Mouse (Mus musculus) myocyte (in vitro differentiated cells): Measurements from ENCODE around the gene Cnot2. TPM values are rescaled to one million over a fixed set of nuclear protein-coding genes. Genes with fewer than 3 reads are reported as not detected.

Experiments
- H3K27me3 ChIP-seq: one replicate; pipeline ENCODE4 v1.6.1; 2011; ENCODE audit not compliant: control insufficient read depth, insufficient read depth, insufficient read length
- H3K36me3 ChIP-seq: one replicate; pipeline ENCODE4 v1.6.1; 2011; ENCODE audit not compliant: control insufficient read depth, insufficient read depth
- H3K4me2 ChIP-seq: one replicate; pipeline ENCODE4 v1.6.1; 2011; ENCODE audit warnings: low read depth, control low read depth
- H3K4me3 ChIP-seq: one replicate; pipeline ENCODE4 v1.5.1; 2011; ENCODE audit warnings: mild to moderate bottlenecking, control low read depth, moderate library complexity
- H3K79me2 ChIP-seq: one replicate; pipeline ENCODE4 v1.6.1; 2011; ENCODE audit not compliant: control insufficient read depth, insufficient read depth
- H3ac ChIP-seq: one replicate; pipeline ENCODE4 v1.6.1; 2011; ENCODE audit not compliant: control insufficient read depth, insufficient read length
- CEBPB ChIP-seq: IDR thresholded peaks from 2 replicates; pipeline ENCODE4 v1.6.1; 2011; ENCODE audit warnings: mild to moderate bottlenecking, moderate library complexity; ENCODE audit not compliant: poor library complexity, insufficient read depth, severe bottlenecking
- E2F4 ChIP-seq: IDR thresholded peaks from one replicate; pipeline ENCODE4 v1.6.1; 2011; ENCODE audit warnings: mild to moderate bottlenecking, control low read depth, moderate library complexity; ENCODE audit not compliant: insufficient read depth
- MAX ChIP-seq: IDR thresholded peaks from one replicate; pipeline ENCODE4 v1.6.1; 2011; ENCODE audit warnings: low read depth, mild to moderate bottlenecking, control low read depth
- MYOD1 ChIP-seq, 3 experiments: IDR thresholded peaks; one replicate each; pipeline ENCODE4 v1.6.1; 2011; ENCODE audit warnings: control low read depth in 2 of 3, low read depth in 2 of 3, mild to moderate bottlenecking in 2 of 3, moderate library complexity in 1 of 3; ENCODE audit not compliant: insufficient read length in 2 of 3, control insufficient read depth in 1 of 3
- MYOG ChIP-seq, 3 experiments: IDR thresholded peaks; one replicate each; pipeline ENCODE4 v1.6.1; 2011; ENCODE audit warnings: control low read depth in 2 of 3, low read depth in 2 of 3, mild to moderate bottlenecking in 2 of 3; ENCODE audit not compliant: insufficient read length in 2 of 3, control insufficient read depth in 1 of 3, insufficient read depth in 1 of 3
- POLR2A ChIP-seq: IDR thresholded peaks from one replicate; pipeline ENCODE4 v1.6.1; 2011; ENCODE audit warnings: low read depth, mild to moderate bottlenecking, control low read depth, moderate library complexity; ENCODE audit not compliant: insufficient read length
- POLR2AphosphoS2 ChIP-seq: IDR thresholded peaks from one replicate; pipeline ENCODE4 v1.6.1; 2011; ENCODE audit warnings: low read depth, control low read depth; ENCODE audit not compliant: insufficient read length
- REST ChIP-seq: IDR thresholded peaks from one replicate; pipeline ENCODE4 v1.6.1; 2011; ENCODE audit warnings: mild to moderate bottlenecking, control low read depth, moderate library complexity; ENCODE audit not compliant: insufficient read depth, insufficient read length
- SRF ChIP-seq: IDR thresholded peaks from one replicate; pipeline ENCODE4 v1.6.1; 2011; ENCODE audit warnings: low read depth; ENCODE audit not compliant: control insufficient read depth, insufficient read length
- TCF12 ChIP-seq: IDR thresholded peaks from one replicate; pipeline ENCODE4 v1.6.1; 2011; ENCODE audit warnings: mild to moderate bottlenecking, control low read depth; ENCODE audit not compliant: poor library complexity, insufficient read depth, severe bottlenecking
- TCF3 ChIP-seq: IDR thresholded peaks from one replicate; pipeline ENCODE4 v1.6.1; 2011; ENCODE audit warnings: low read depth, control low read depth; ENCODE audit not compliant: insufficient read length
- USF1 ChIP-seq: IDR thresholded peaks from one replicate; pipeline ENCODE4 v1.6.1; 2011; ENCODE audit warnings: low read depth, mild to moderate bottlenecking, control low read depth, moderate library complexity
- polyA plus RNA-seq: library from polyadenylated mRNA; unstranded; fragments of >200 nt; fragmentation: generic; extraction: Trizol; gene quantifications from one replicate; pipeline ENCODE4 v1.2.1, GENCODE M21; 2012; ENCODE audit warnings: missing spikeins

The Cnot2 gene
- polyA plus RNA-seq, 1 experiment, result 23.8 TPM

GRCm38 (mm10) chr10:116515158-116515557 is 66.2 kb downstream of the Cnot2 start:
- peaks cover 46% of the 10 kb centered on the region for H3K79me2 ChIP-seq
- no peak overlapping the region for H3ac ChIP-seq
- H3K4me2 ChIP-seq, result no peak overlapping the region
- TF ChIP-seq POLR2AphosphoS2 (no peak), SRF (no peak), MYOG (IDR thresholded peaks at IDR 0.05; ENCODE audit: control insufficient read depth in 1 of 3, insufficient read depth in 1 of 3, insufficient read length in 2 of 3, low read depth in 2 of 3) (no peak), REST (no peak), MYOD1 (IDR thresholded peaks at IDR 0.05; ENCODE audit: control insufficient read depth in 1 of 3, insufficient read length in 2 of 3, low read depth in 2 of 3) (no peak), CEBPB (no peak)
- H3K4me3 ChIP-seq, result no peak overlapping the region
- peaks cover 4% of the 10 kb centered on the region for H3K36me3 ChIP-seq
- no peaks in the 10 kb centered on the region for H3K27me3 ChIP-seq

- no peak overlapping the region for H3K4me3 ChIP-seq
- no peaks in the 10 kb centered on the region for H3K27me3 ChIP-seq
- no peak overlapping the region for H3ac ChIP-seq
- no peak overlapping the region for H3K4me2 ChIP-seq
- peaks cover 4% of the 10 kb centered on the region for H3K36me3 ChIP-seq
- TF ChIP-seq CEBPB, result no peak
- TF ChIP-seq REST, result no peak
- no peak for TF ChIP-seq SRF
- peaks cover 35% of the 10 kb centered on the region for H3K79me2 ChIP-seq
Measured at GRCm38 (mm10) chr10:116513254-116513635, 68.1 kb downstream of the Cnot2 start.

- H3ac ChIP-seq, result no peak overlapping the region
- H3K36me3 ChIP-seq, result peaks cover 4% of the 10 kb centered on the region
- H3K4me3 ChIP-seq, result no peak overlapping the region
- TF ChIP-seq MAX, result no peak
- TF ChIP-seq MYOD1 (IDR thresholded peaks at IDR 0.05; ENCODE audit: control insufficient read depth in 1 of 3, insufficient read length in 2 of 3, low read depth in 2 of 3), result no peak
- no peak for TF ChIP-seq POLR2A
- TF ChIP-seq TCF3, result no peak
- no peak for TF ChIP-seq USF1
- no peak for TF ChIP-seq E2F4
- TF ChIP-seq TCF12, result no peak
- TF ChIP-seq POLR2AphosphoS2, result no peak
- TF ChIP-seq CEBPB, result no peak
- TF ChIP-seq MYOG (IDR thresholded peaks at IDR 0.05; ENCODE audit: control insufficient read depth in 1 of 3, insufficient read depth in 1 of 3, insufficient read length in 2 of 3, low read depth in 2 of 3), result no peak
- no peak for TF ChIP-seq REST
- TF ChIP-seq SRF, result no peak
- peaks cover 36% of the 10 kb centered on the region for H3K79me2 ChIP-seq
- no peak overlapping the region for H3K4me2 ChIP-seq
- no peaks in the 10 kb centered on the region for H3K27me3 ChIP-seq
Measured at GRCm38 (mm10) chr10:116512521-116513253, 68.6 kb downstream of the Cnot2 start.

GRCm38 (mm10) chr10:116505303-116506014 is 75.9 kb downstream of the Cnot2 start:
- Histone ChIP-seq H3ac (no peak overlapping the region), H3K4me2 (no peak overlapping the region), H3K4me3 (no peak overlapping the region), H3K79me2 (peaks cover 3% of the 10 kb centered on the region), H3K27me3 (no peaks in the 10 kb centered on the region), H3K36me3 (no peaks in the 10 kb centered on the region)
- TF ChIP-seq CEBPB (no peak), USF1 (no peak), MAX (no peak), REST (no peak), TCF3 (no peak), E2F4 (no peak), POLR2A (no peak), SRF (no peak), MYOG (IDR thresholded peaks at IDR 0.05; ENCODE audit: control insufficient read depth in 1 of 3, insufficient read depth in 1 of 3, insufficient read length in 2 of 3, low read depth in 2 of 3) (no peak), MYOD1 (IDR thresholded peaks at IDR 0.05; ENCODE audit: control insufficient read depth in 1 of 3, insufficient read length in 2 of 3, low read depth in 2 of 3) (no peak)

GRCm38 (mm10) chr10:116492768-116493167 is 88.5 kb downstream of the Cnot2 start:
- Histone ChIP-seq H3K79me2 (no peaks in the 10 kb centered on the region), H3ac (no peak overlapping the region), H3K36me3 (peaks cover 54% of the 10 kb centered on the region), H3K4me2 (no peak overlapping the region), H3K4me3 (no peak overlapping the region), H3K27me3 (no peaks in the 10 kb centered on the region)
- TF ChIP-seq POLR2A (no peak), TCF12 (no peak), TCF3 (no peak), E2F4 (no peak), MAX (no peak), USF1 (no peak), CEBPB (no peak)
